Mouse (Mus musculus) myocyte (in vitro differentiated cells): ENCODE data around the gene Col2a1. TPM values are rescaled to one million over a fixed set of nuclear protein-coding genes. Genes with fewer than 3 reads are reported as not detected.

Source experiments
- H3K27me3 ChIP-seq: one replicate; pipeline ENCODE4 v1.6.1; 2011; ENCODE audit not compliant: control insufficient read depth, insufficient read depth, insufficient read length
- H3K36me3 ChIP-seq: one replicate; pipeline ENCODE4 v1.6.1; 2011; ENCODE audit not compliant: control insufficient read depth, insufficient read depth
- H3K4me2 ChIP-seq: one replicate; pipeline ENCODE4 v1.6.1; 2011; ENCODE audit warnings: low read depth, control low read depth
- H3K4me3 ChIP-seq: one replicate; pipeline ENCODE4 v1.5.1; 2011; ENCODE audit warnings: mild to moderate bottlenecking, control low read depth, moderate library complexity
- H3K79me2 ChIP-seq: one replicate; pipeline ENCODE4 v1.6.1; 2011; ENCODE audit not compliant: control insufficient read depth, insufficient read depth
- H3ac ChIP-seq: one replicate; pipeline ENCODE4 v1.6.1; 2011; ENCODE audit not compliant: control insufficient read depth, insufficient read length
- CEBPB ChIP-seq: IDR thresholded peaks from 2 replicates; pipeline ENCODE4 v1.6.1; 2011; ENCODE audit warnings: mild to moderate bottlenecking, moderate library complexity; ENCODE audit not compliant: poor library complexity, insufficient read depth, severe bottlenecking
- E2F4 ChIP-seq: IDR thresholded peaks from one replicate; pipeline ENCODE4 v1.6.1; 2011; ENCODE audit warnings: mild to moderate bottlenecking, control low read depth, moderate library complexity; ENCODE audit not compliant: insufficient read depth
- MAX ChIP-seq: IDR thresholded peaks from one replicate; pipeline ENCODE4 v1.6.1; 2011; ENCODE audit warnings: low read depth, mild to moderate bottlenecking, control low read depth
- MYOD1 ChIP-seq, 3 experiments: IDR thresholded peaks; one replicate each; pipeline ENCODE4 v1.6.1; 2011; ENCODE audit warnings: control low read depth in 2 of 3, low read depth in 2 of 3, mild to moderate bottlenecking in 2 of 3, moderate library complexity in 1 of 3; ENCODE audit not compliant: insufficient read length in 2 of 3, control insufficient read depth in 1 of 3
- MYOG ChIP-seq, 3 experiments: IDR thresholded peaks; one replicate each; pipeline ENCODE4 v1.6.1; 2011; ENCODE audit warnings: control low read depth in 2 of 3, low read depth in 2 of 3, mild to moderate bottlenecking in 2 of 3; ENCODE audit not compliant: insufficient read length in 2 of 3, control insufficient read depth in 1 of 3, insufficient read depth in 1 of 3
- POLR2A ChIP-seq: IDR thresholded peaks from one replicate; pipeline ENCODE4 v1.6.1; 2011; ENCODE audit warnings: low read depth, mild to moderate bottlenecking, control low read depth, moderate library complexity; ENCODE audit not compliant: insufficient read length
- POLR2AphosphoS2 ChIP-seq: IDR thresholded peaks from one replicate; pipeline ENCODE4 v1.6.1; 2011; ENCODE audit warnings: low read depth, control low read depth; ENCODE audit not compliant: insufficient read length
- REST ChIP-seq: IDR thresholded peaks from one replicate; pipeline ENCODE4 v1.6.1; 2011; ENCODE audit warnings: mild to moderate bottlenecking, control low read depth, moderate library complexity; ENCODE audit not compliant: insufficient read depth, insufficient read length
- SRF ChIP-seq: IDR thresholded peaks from one replicate; pipeline ENCODE4 v1.6.1; 2011; ENCODE audit warnings: low read depth; ENCODE audit not compliant: control insufficient read depth, insufficient read length
- TCF12 ChIP-seq: IDR thresholded peaks from one replicate; pipeline ENCODE4 v1.6.1; 2011; ENCODE audit warnings: mild to moderate bottlenecking, control low read depth; ENCODE audit not compliant: poor library complexity, insufficient read depth, severe bottlenecking
- TCF3 ChIP-seq: IDR thresholded peaks from one replicate; pipeline ENCODE4 v1.6.1; 2011; ENCODE audit warnings: low read depth, control low read depth; ENCODE audit not compliant: insufficient read length
- USF1 ChIP-seq: IDR thresholded peaks from one replicate; pipeline ENCODE4 v1.6.1; 2011; ENCODE audit warnings: low read depth, mild to moderate bottlenecking, control low read depth, moderate library complexity
- polyA plus RNA-seq: library from polyadenylated mRNA; unstranded; fragments of >200 nt; fragmentation: generic; extraction: Trizol; gene quantifications from one replicate; pipeline ENCODE4 v1.2.1, GENCODE M21; 2012; ENCODE audit warnings: missing spikeins

Col2a1 gene
- polyA plus RNA-seq, 1 experiment = 0.01 TPM

DNA sequence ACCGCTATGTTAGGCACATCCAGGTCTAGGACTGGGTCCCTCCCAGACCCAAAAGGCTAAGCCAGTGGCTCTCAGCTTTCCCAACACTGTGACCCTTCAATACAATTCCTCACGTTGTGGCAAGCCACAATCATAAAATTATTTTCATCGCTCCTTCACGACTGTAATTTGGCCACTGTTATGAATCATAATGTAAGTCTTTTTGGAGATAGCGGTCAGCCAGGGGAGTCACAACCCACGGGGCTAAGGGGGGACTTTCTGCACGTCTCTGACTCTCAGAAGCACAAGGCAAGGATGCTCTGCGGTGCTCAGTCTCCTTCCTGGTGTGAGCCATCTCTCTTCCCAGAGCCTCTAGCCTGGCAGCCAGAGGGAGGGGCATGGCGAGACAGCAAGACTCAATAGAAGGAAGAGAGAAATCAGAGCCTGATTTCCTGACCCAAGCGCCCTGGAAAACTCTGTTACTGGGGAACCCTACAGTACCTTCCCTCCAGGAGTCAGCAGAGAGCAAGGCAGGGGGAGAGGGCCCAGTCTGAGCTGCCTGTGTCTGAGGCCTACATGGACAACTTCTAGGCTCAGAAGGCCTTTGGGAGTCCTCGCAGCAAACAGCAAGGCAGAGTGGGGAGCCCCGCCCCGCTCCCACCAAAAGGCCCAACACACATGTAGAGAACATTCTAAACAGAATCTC, 12.3 kb downstream of the Col2a1 start:
- Histone ChIP-seq H3K4me3 (no peak overlapping the region), H3K36me3 (no peaks in the 10 kb centered on the region), H3K79me2 (no peaks in the 10 kb centered on the region), H3K27me3 (peaks cover 61% of the 10 kb centered on the region), H3ac (no peak overlapping the region), H3K4me2 (no peak overlapping the region)
- TF ChIP-seq REST (no peak), TCF12 (no peak), TCF3 (no peak), POLR2AphosphoS2 (no peak)

DNA sequence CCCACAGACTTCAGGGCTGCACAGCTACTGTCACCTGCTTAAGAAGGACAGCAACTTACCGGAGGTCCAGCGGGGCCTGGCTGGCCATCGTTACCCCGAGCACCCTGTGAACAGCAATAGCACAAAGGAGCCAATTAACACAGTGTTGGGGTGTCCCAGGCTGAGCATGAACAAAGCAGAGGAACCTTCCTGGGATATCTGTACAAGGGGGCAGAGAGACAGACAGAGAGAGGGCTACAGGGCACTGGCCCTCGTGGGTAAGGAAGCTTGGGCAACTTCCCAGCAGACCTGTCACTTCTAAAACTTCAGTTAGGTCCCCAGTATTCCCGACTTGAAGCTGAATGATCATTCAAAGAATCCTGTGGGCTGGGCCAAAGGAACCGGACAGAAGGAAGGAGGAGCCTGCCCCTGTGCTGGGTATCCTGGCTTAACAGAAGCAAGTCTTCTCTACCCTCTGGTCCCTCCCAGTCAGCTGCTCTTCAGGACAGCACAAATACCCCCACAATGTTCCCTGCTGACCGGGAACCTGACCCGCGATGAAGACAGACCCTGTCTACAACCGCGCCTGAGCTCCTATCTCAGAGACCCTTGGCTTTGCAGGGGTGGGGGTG, 13.1 kb downstream of the Col2a1 start:
- no peak overlapping the region for H3K4me3 ChIP-seq
- H3ac ChIP-seq = no peak overlapping the region
- H3K79me2 ChIP-seq = no peaks in the 10 kb centered on the region
- TF ChIP-seq TCF12 = no peak
- no peak for TF ChIP-seq REST
- TF ChIP-seq USF1 = no peak
- TF ChIP-seq E2F4 = no peak
- no peak for TF ChIP-seq TCF3
- TF ChIP-seq MAX = no peak
- no peak for TF ChIP-seq SRF
- no peak for TF ChIP-seq CEBPB
- TF ChIP-seq MYOD1 (IDR thresholded peaks at IDR 0.05; ENCODE audit: control insufficient read depth in 1 of 3, insufficient read length in 2 of 3, low read depth in 2 of 3) = no peak
- no peak for TF ChIP-seq MYOG (IDR thresholded peaks at IDR 0.05; ENCODE audit: control insufficient read depth in 1 of 3, insufficient read depth in 1 of 3, insufficient read length in 2 of 3, low read depth in 2 of 3)
- no peak for TF ChIP-seq POLR2A
- no peak for TF ChIP-seq POLR2AphosphoS2
- H3K27me3 ChIP-seq = peaks cover 60% of the 10 kb centered on the region
- no peak overlapping the region for H3K4me2 ChIP-seq
- no peaks in the 10 kb centered on the region for H3K36me3 ChIP-seq

DNA sequence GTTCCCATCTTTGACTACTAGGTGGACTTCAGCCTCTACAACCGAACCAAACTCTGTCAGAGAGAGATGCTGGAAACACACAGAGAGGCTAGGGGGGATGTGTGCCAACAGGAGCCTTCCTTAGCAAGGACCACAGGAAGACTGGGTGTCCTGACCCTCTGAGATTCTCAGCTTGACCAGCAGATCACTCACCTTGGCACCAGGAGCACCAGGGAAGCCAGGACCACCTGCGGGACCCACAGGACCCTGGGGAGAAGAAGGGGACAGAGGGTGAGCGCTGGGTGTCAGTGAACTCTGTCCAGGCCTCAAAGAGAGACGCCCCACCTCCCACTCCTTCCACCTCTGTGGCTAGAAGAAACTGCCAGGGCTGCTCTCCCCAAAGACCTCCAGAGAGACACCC, 13.8 kb downstream of the Col2a1 start:
- no peak overlapping the region for H3K4me3 ChIP-seq
- H3K36me3 ChIP-seq = no peaks in the 10 kb centered on the region
- no peaks in the 10 kb centered on the region for H3K79me2 ChIP-seq
- no peak overlapping the region for H3K4me2 ChIP-seq
- TF ChIP-seq MYOG (IDR thresholded peaks at IDR 0.05; ENCODE audit: control insufficient read depth in 1 of 3, insufficient read depth in 1 of 3, insufficient read length in 2 of 3, low read depth in 2 of 3) (no peak), USF1 (no peak), POLR2A (no peak), TCF3 (no peak), TCF12 (no peak), MYOD1 (IDR thresholded peaks at IDR 0.05; ENCODE audit: control insufficient read depth in 1 of 3, insufficient read length in 2 of 3, low read depth in 2 of 3) (no peak)
- peaks cover 64% of the 10 kb centered on the region for H3K27me3 ChIP-seq
- H3ac ChIP-seq = no peak overlapping the region

DNA sequence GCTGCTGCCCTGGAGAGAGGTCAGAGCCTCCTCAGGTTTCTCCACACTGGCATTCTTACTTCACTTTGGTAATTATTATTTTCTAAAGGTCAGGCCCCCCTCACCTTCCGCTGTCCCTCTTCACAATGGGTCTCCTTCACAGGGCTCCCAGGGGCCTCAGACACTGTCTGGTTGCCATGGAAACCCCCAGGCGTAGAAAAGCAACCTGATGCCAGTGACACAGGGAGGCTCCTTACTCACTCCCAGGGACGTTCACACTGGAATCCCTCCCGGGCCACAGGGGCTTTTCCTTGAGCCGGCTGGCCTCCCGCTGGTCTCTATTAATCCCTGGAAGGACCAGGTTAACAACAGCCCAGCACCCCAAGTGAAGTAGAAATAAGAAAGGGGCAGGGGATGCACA, 14.4 kb downstream of the Col2a1 start:
- H3K36me3 ChIP-seq = no peaks in the 10 kb centered on the region
- no peak for TF ChIP-seq POLR2AphosphoS2
- TF ChIP-seq CEBPB = no peak
- TF ChIP-seq MAX = no peak
- TF ChIP-seq TCF12 = no peak
- no peak for TF ChIP-seq MYOD1 (IDR thresholded peaks at IDR 0.05; ENCODE audit: control insufficient read depth in 1 of 3, insufficient read length in 2 of 3, low read depth in 2 of 3)
- no peak for TF ChIP-seq TCF3
- TF ChIP-seq POLR2A = no peak
- TF ChIP-seq SRF = no peak
- TF ChIP-seq MYOG (IDR thresholded peaks at IDR 0.05; ENCODE audit: control insufficient read depth in 1 of 3, insufficient read depth in 1 of 3, insufficient read length in 2 of 3, low read depth in 2 of 3) = no peak
- no peak for TF ChIP-seq USF1
- no peak for TF ChIP-seq REST
- TF ChIP-seq E2F4 = no peak
- H3K4me2 ChIP-seq = no peak overlapping the region
- no peak overlapping the region for H3K4me3 ChIP-seq
- H3K27me3 ChIP-seq = peaks cover 65% of the 10 kb centered on the region
- H3ac ChIP-seq = no peak overlapping the region
- no peaks in the 10 kb centered on the region for H3K79me2 ChIP-seq

DNA sequence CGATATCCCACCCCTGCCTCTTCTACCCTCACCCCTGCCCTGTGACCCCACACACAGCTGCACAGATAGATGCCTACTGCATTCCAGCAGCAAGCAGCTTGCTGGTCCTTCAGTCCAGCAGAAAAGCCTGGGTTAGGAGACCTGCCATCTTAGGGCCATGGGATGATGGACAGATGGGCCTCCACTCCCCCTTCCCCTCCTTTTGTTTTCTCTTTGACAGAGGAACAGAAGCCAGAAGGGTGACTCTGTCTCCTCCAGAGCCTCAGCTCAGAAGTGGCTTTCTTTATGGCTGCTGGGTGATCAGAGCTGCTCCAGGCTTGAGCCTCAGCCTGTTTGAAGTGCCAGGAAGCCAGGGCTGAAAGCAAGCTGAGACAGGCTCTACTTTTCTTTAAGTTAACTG, 15.0 kb downstream of the Col2a1 start:
- Histone ChIP-seq H3K4me2 (no peak overlapping the region), H3ac (no peak overlapping the region), H3K4me3 (no peak overlapping the region), H3K79me2 (no peaks in the 10 kb centered on the region), H3K27me3 (peaks cover 65% of the 10 kb centered on the region), H3K36me3 (no peaks in the 10 kb centered on the region)
- no peak for TF ChIP-seq POLR2A
- no peak for TF ChIP-seq USF1
- TF ChIP-seq CEBPB = no peak
- TF ChIP-seq SRF = no peak
- no peak for TF ChIP-seq POLR2AphosphoS2
- TF ChIP-seq TCF12 = no peak
- TF ChIP-seq MYOG (IDR thresholded peaks at IDR 0.05; ENCODE audit: control insufficient read depth in 1 of 3, insufficient read depth in 1 of 3, insufficient read length in 2 of 3, low read depth in 2 of 3) = no peak
- TF ChIP-seq E2F4 = no peak
- no peak for TF ChIP-seq MYOD1 (IDR thresholded peaks at IDR 0.05; ENCODE audit: control insufficient read depth in 1 of 3, insufficient read length in 2 of 3, low read depth in 2 of 3)
- no peak for TF ChIP-seq REST
- TF ChIP-seq TCF3 = no peak
- no peak for TF ChIP-seq MAX
